Mouse (Mus musculus) T-helper 17 cell (primary cell): ENCODE measurements around the gene Vmn1r132.

Source experiments
- in situ Hi-C, 2 experiments: fragments of 300-600 bp; cut with MboI, MseI; formaldehyde crosslinking; loops; 1 replicate in 1 of 2; 2 replicates in 1 of 2; pipeline ENCODE4 v1.15.1; 2025; ENCODE audit warnings: high pct_unique_total_duplicates in 2 of 2

Gene Vmn1r132

GRCm38 (mm10) chr7:21613792-21614191 lies at the start of gene Vmn1r132:
Gene Vmn1r132 (plus strand): TSS chr7:21614092.
- in situ Hi-C loops = loop anchor here in 1 of 2 experiments (10.0 to 25.0 kb wide), 3 partner anchors 826 to 1551 kb away; partner anchors contain the start of genes Vmn1r113 and Vmn1r157
